Mouse (Mus musculus): ENCODE data around the gene Ptgis. TPM values are rescaled to one million over a fixed set of nuclear protein-coding genes. Genes with fewer than 3 reads are reported as not detected.

Gene Ptgis
- polyA plus RNA-seq, 1 experiment from 2014 or later, result 20.4 TPM

- Histone ChIP-seq H3K4me2 (ENCODE audit: low read depth, low read length) (no peak overlapping the region), H3K27me3 (ENCODE audit: control insufficient read depth, insufficient read depth, low read length) (peaks cover 10% of the 10 kb centered on the region), H3K4me3 (ENCODE audit: low read length) (no peak overlapping the region), H3K27ac (ENCODE audit: low read length) (no peak overlapping the region), H3K4me1 (ENCODE audit: control insufficient read depth, insufficient read depth, low read length) (no peaks in the 10 kb centered on the region), H3K36me3 (ENCODE audit: control insufficient read depth, insufficient read depth) (no peaks in the 10 kb centered on the region), H3K9me3 (replicated peaks; ENCODE audit: control insufficient read depth, low read length) (peaks cover 3% of the 10 kb centered on the region; the same call in 1 of the 2 replicates), H3K9ac (ENCODE audit: low read length) (no peak overlapping the region)
- ATAC-seq (replicated peaks; ENCODE audit: extremely low read depth, insufficient read depth, low FRiP score), result no peak
- 83% methylated on average over 6 of the region's 6 CpGs for WGBS
Measured at GRCm38 (mm10) chr2:167149035-167149434, 91.4 kb downstream of the Ptgis start.

GRCm38 (mm10) chr2:167147708-167148107 lies 92.7 kb downstream of the Ptgis start:
- no peak overlapping the region for H3K4me3 ChIP-seq (ENCODE audit: low read length)
- no peak overlapping the region for H3K27ac ChIP-seq (ENCODE audit: low read length)
- no peaks in the 10 kb centered on the region for H3K4me1 ChIP-seq (ENCODE audit: control insufficient read depth, insufficient read depth, low read length)
- peaks cover 3% of the 10 kb centered on the region; the same call in 1 of the 2 replicates for H3K9me3 ChIP-seq (replicated peaks; ENCODE audit: control insufficient read depth, low read length)
- peaks cover 15% of the 10 kb centered on the region for H3K27me3 ChIP-seq (ENCODE audit: control insufficient read depth, insufficient read depth, low read length)
- WGBS, result 43% methylated on average over 8 of the region's 8 CpGs
- no peak overlapping the region for H3K4me2 ChIP-seq (ENCODE audit: low read depth, low read length)
- H3K9ac ChIP-seq (ENCODE audit: low read length), result no peak overlapping the region
- H3K36me3 ChIP-seq (ENCODE audit: control insufficient read depth, insufficient read depth), result no peaks in the 10 kb centered on the region
- no peak for ATAC-seq (replicated peaks; ENCODE audit: extremely low read depth, insufficient read depth, low FRiP score)

GRCm38 (mm10) chr2:167145904-167146303 lies 94.5 kb downstream of the Ptgis start:
- Histone ChIP-seq H3K9ac (ENCODE audit: low read length) (no peak overlapping the region), H3K27me3 (ENCODE audit: control insufficient read depth, insufficient read depth, low read length) (peaks cover 15% of the 10 kb centered on the region), H3K4me1 (ENCODE audit: control insufficient read depth, insufficient read depth, low read length) (no peaks in the 10 kb centered on the region), H3K27ac (ENCODE audit: low read length) (no peak overlapping the region), H3K9me3 (replicated peaks; ENCODE audit: control insufficient read depth, low read length) (peaks cover 3% of the 10 kb centered on the region; the same call in 1 of the 2 replicates), H3K4me3 (ENCODE audit: low read length) (no peak overlapping the region), H3K4me2 (ENCODE audit: low read depth, low read length) (no peak overlapping the region), H3K36me3 (ENCODE audit: control insufficient read depth, insufficient read depth) (no peaks in the 10 kb centered on the region)
- ATAC-seq (replicated peaks; ENCODE audit: extremely low read depth, insufficient read depth, low FRiP score), result no peak
- WGBS, result 47% methylated on average over 5 of the region's 5 CpGs

GRCm38 (mm10) chr2:167144439-167145307 lies 95.7 kb downstream of the Ptgis start:
- H3K9me3 ChIP-seq (replicated peaks; ENCODE audit: control insufficient read depth, low read length), result peaks cover 3% of the 10 kb centered on the region; the same call in 1 of the 2 replicates
- peaks cover 15% of the 10 kb centered on the region for H3K27me3 ChIP-seq (ENCODE audit: control insufficient read depth, insufficient read depth, low read length)
- H3K9ac ChIP-seq (ENCODE audit: low read length), result no peak overlapping the region
- no peak for ATAC-seq (replicated peaks; ENCODE audit: extremely low read depth, insufficient read depth, low FRiP score)
- H3K4me3 ChIP-seq (ENCODE audit: low read length), result no peak overlapping the region
- no peak overlapping the region for H3K4me2 ChIP-seq (ENCODE audit: low read depth, low read length)
- 12% methylated on average over 14 of the region's 14 CpGs for WGBS
- H3K27ac ChIP-seq (ENCODE audit: low read length), result no peak overlapping the region
- H3K4me1 ChIP-seq (ENCODE audit: control insufficient read depth, insufficient read depth, low read length), result peaks cover 5% of the 10 kb centered on the region; the same call in 1 of the 2 replicates
- no peaks in the 10 kb centered on the region for H3K36me3 ChIP-seq (ENCODE audit: control insufficient read depth, insufficient read depth)

- H3K27me3 ChIP-seq (ENCODE audit: control insufficient read depth, insufficient read depth, low read length), result peaks cover 15% of the 10 kb centered on the region
- no peak overlapping the region for H3K27ac ChIP-seq (ENCODE audit: low read length)
- no peak overlapping the region for H3K4me3 ChIP-seq (ENCODE audit: low read length)
- peaks cover 7% of the 10 kb centered on the region; the same call in 1 of the 2 replicates for H3K4me1 ChIP-seq (ENCODE audit: control insufficient read depth, insufficient read depth, low read length)
- no peak overlapping the region for H3K9ac ChIP-seq (ENCODE audit: low read length)
- H3K36me3 ChIP-seq (ENCODE audit: control insufficient read depth, insufficient read depth), result no peaks in the 10 kb centered on the region
- ATAC-seq (replicated peaks; ENCODE audit: extremely low read depth, insufficient read depth, low FRiP score), result no peak
- no peak overlapping the region for H3K4me2 ChIP-seq (ENCODE audit: low read depth, low read length)
- 49% methylated on average over 2 of the region's 2 CpGs for WGBS
- peaks cover 3% of the 10 kb centered on the region; the same call in 1 of the 2 replicates for H3K9me3 ChIP-seq (replicated peaks; ENCODE audit: control insufficient read depth, low read length)
Measured at GRCm38 (mm10) chr2:167143914-167144313, 96.5 kb downstream of the Ptgis start.

- Histone ChIP-seq H3K4me2 (ENCODE audit: low read depth, low read length) (no peak overlapping the region), H3K27ac (ENCODE audit: low read length) (no peak overlapping the region), H3K27me3 (ENCODE audit: control insufficient read depth, insufficient read depth, low read length) (peaks cover 15% of the 10 kb centered on the region), H3K4me3 (ENCODE audit: low read length) (no peak overlapping the region), H3K36me3 (ENCODE audit: control insufficient read depth, insufficient read depth) (no peaks in the 10 kb centered on the region), H3K4me1 (ENCODE audit: control insufficient read depth, insufficient read depth, low read length) (peaks cover 7% of the 10 kb centered on the region; the same call in 1 of the 2 replicates), H3K9ac (ENCODE audit: low read length) (no peak overlapping the region), H3K9me3 (replicated peaks; ENCODE audit: control insufficient read depth, low read length) (no peaks in the 10 kb centered on the region)
- WGBS, result 95% methylated on average over 3 of the region's 3 CpGs
- no peak for ATAC-seq (replicated peaks; ENCODE audit: extremely low read depth, insufficient read depth, low FRiP score)
Measured at GRCm38 (mm10) chr2:167142282-167142681, 98.1 kb downstream of the Ptgis start.

- H3K9me3 ChIP-seq (replicated peaks; ENCODE audit: control insufficient read depth, low read length), result no peaks in the 10 kb centered on the region
Measured at GRCm38 (mm10) chr2:167141810-167142209, 98.6 kb downstream of the Ptgis start.

More at GRCm38 (mm10) chr2:167141810-167142209, 98.6 kb downstream of the Ptgis start:
- ATAC-seq (replicated peaks; ENCODE audit: extremely low read depth, insufficient read depth, low FRiP score), result no peak
- Histone ChIP-seq H3K36me3 (ENCODE audit: control insufficient read depth, insufficient read depth) (no peaks in the 10 kb centered on the region), H3K4me3 (ENCODE audit: low read length) (no peak overlapping the region), H3K27me3 (ENCODE audit: control insufficient read depth, insufficient read depth, low read length) (peaks cover 15% of the 10 kb centered on the region), H3K4me2 (ENCODE audit: low read depth, low read length) (no peak overlapping the region), H3K9ac (ENCODE audit: low read length) (no peak overlapping the region), H3K4me1 (ENCODE audit: control insufficient read depth, insufficient read depth, low read length) (peaks cover 7% of the 10 kb centered on the region; the same call in 1 of the 2 replicates), H3K27ac (ENCODE audit: low read length) (no peak overlapping the region)
- WGBS, result 53% methylated on average over 4 of the region's 4 CpGs
